Mouse (Mus musculus) small intestine, adult 2 months (tissue): Measurements from ENCODE around the gene Timp2. TPM values are rescaled to one million over a fixed set of nuclear protein-coding genes. Genes with fewer than 3 reads are reported as not detected.

Source experiments
- H3K27ac ChIP-seq: fragments of 200-500 bp; 2 replicates; pipeline ENCODE4 v1.5.1; 2012; ENCODE audit warnings: low read depth, low read length, control low read depth, inconsistent platforms; ENCODE audit not compliant: insufficient read depth
- H3K27me3 ChIP-seq: fragments of 200-500 bp; 2 replicates; pipeline ENCODE4 v1.6.1; 2012; ENCODE audit warnings: mild to moderate bottlenecking, moderate library complexity, low read length, inconsistent platforms; ENCODE audit not compliant: control insufficient read depth, insufficient read depth
- H3K36me3 ChIP-seq: fragments of 200-500 bp; 2 replicates; pipeline ENCODE4 v1.6.1; 2012; ENCODE audit warnings: mild to moderate bottlenecking, low read length, control low read depth, inconsistent platforms; ENCODE audit not compliant: control insufficient read depth, insufficient read depth
- H3K4me1 ChIP-seq: fragments of 200-500 bp; 2 replicates; pipeline ENCODE4 v1.6.1; 2012; ENCODE audit warnings: low read length, inconsistent platforms, mixed read lengths; ENCODE audit not compliant: control insufficient read depth, insufficient read depth, insufficient read length
- H3K4me3 ChIP-seq: fragments of 200-500 bp; 2 replicates; pipeline ENCODE4 v1.5.1; 2012; ENCODE audit warnings: low read depth, mild to moderate bottlenecking, control low read depth, inconsistent platforms, low read length, moderate library complexity
- CTCF ChIP-seq: fragments of 200-500 bp; IDR thresholded peaks from 2 replicates; pipeline ENCODE4 v1.5.1; 2012; ENCODE audit warnings: low read depth, mild to moderate bottlenecking, control low read depth, inconsistent platforms, low read length, moderate library complexity, mixed read lengths; ENCODE audit not compliant: insufficient replicate concordance, insufficient read length; ENCODE audit errors: extremely low read depth
- POLR2A ChIP-seq: fragments of 200-500 bp; IDR thresholded peaks from 2 replicates; pipeline ENCODE4 v1.6.1; 2012; ENCODE audit warnings: low read depth, mild to moderate bottlenecking, control low read depth, inconsistent platforms, low read length, moderate library complexity
- WGBS: fragments of 180-500 bp; shearing (Covaris S2); methylation state at CpG from one replicate; pipeline ENCODE4 v1.1.7; 2018; 5-methylcytosine and 5-hydroxymethylcytosine counted together
- polyA plus RNA-seq: library from polyadenylated mRNA; depleted of rRNA; stranded (reverse); fragments of >200 nt; gene quantifications from 2 replicates; pipeline ENCODE4 v1.2.3, GENCODE M21; 2012

The Timp2 gene
- polyA plus RNA-seq, 1 experiment, result 27.7 TPM

- H3K27ac ChIP-seq, result no peak overlapping the region
Observed at GRCm38 (mm10) chr11:118360907-118361341, 5.4 kb upstream of the Timp2 start.

GRCm38 (mm10) chr11:118360491-118360890 lies 5.0 kb upstream of the Timp2 start:
- H3K27ac ChIP-seq, result no peak overlapping the region
- H3K4me3 ChIP-seq, result no peak overlapping the region
- TF ChIP-seq CTCF, result no peak
- TF ChIP-seq POLR2A, result no peak
- H3K27me3 ChIP-seq, result no peaks in the 10 kb centered on the region
- peaks cover 14% of the 10 kb centered on the region for H3K4me1 ChIP-seq
- no peaks in the 10 kb centered on the region for H3K36me3 ChIP-seq
- 41% methylated on average over 7 of the region's 7 CpGs for WGBS

More at GRCm38 (mm10) chr11:118360907-118361341, 5.4 kb upstream of the Timp2 start:
- Histone ChIP-seq H3K4me1 (peaks cover 13% of the 10 kb centered on the region; the same call in 1 of the 2 replicates), H3K36me3 (no peaks in the 10 kb centered on the region), H3K27me3 (no peaks in the 10 kb centered on the region), H3K4me3 (no peak overlapping the region)
- TF ChIP-seq CTCF, result no peak
- no peak for TF ChIP-seq POLR2A
- 42% methylated on average over 10 of the region's 10 CpGs for WGBS

- peaks cover 9% of the 10 kb centered on the region; the same call in 1 of the 2 replicates for H3K27me3 ChIP-seq
- peaks cover 3% of the 10 kb centered on the region for H3K4me1 ChIP-seq
- H3K4me3 ChIP-seq, result peak overlapping the region; percentile 76
- peak overlapping the region; percentile 38 for H3K27ac ChIP-seq
- under 1% methylated on average over 43 of the region's 43 CpGs for WGBS
- no peaks in the 10 kb centered on the region for H3K36me3 ChIP-seq
- TF ChIP-seq POLR2A (peak; percentile 48), CTCF (0 out of 2 replicates have a peak, but pooled peaks have one; percentile 30)
Observed at GRCm38 (mm10) chr11:118355205-118355604, 335 bp downstream of the Timp2 start.

- peak overlapping the region; percentile 76 for H3K4me3 ChIP-seq
- TF ChIP-seq POLR2A (no peak), CTCF (no peak)
- peak overlapping the region; percentile 38 for H3K27ac ChIP-seq
- WGBS, result under 1% methylated on average over 46 of the region's 47 CpGs
- H3K36me3 ChIP-seq, result no peaks in the 10 kb centered on the region
- H3K4me1 ChIP-seq, result peaks cover 3% of the 10 kb centered on the region
- peaks cover 9% of the 10 kb centered on the region; the same call in 1 of the 2 replicates for H3K27me3 ChIP-seq
Observed at GRCm38 (mm10) chr11:118354636-118355191, 826 bp downstream of the Timp2 start.

- Histone ChIP-seq H3K4me1 (peaks cover 6% of the 10 kb centered on the region; the same call in 1 of the 2 replicates), H3K27ac (peak overlapping the region; percentile 42; the same call in 1 of the 2 replicates), H3K36me3 (no peaks in the 10 kb centered on the region), H3K4me3 (no peak overlapping the region), H3K27me3 (peaks cover 3% of the 10 kb centered on the region; the same call in 1 of the 2 replicates)
- 82% methylated on average over 5 of the region's 5 CpGs for WGBS
- no peak for TF ChIP-seq POLR2A
- no peak for TF ChIP-seq CTCF
Observed at GRCm38 (mm10) chr11:118349494-118349893, 6.0 kb downstream of the Timp2 start.

GRCm38 (mm10) chr11:118348877-118349276 lies 6.7 kb downstream of the Timp2 start:
- peaks cover 6% of the 10 kb centered on the region; the same call in 1 of the 2 replicates for H3K4me1 ChIP-seq

GRCm38 (mm10) chr11:118348419-118348818 lies 7.1 kb downstream of the Timp2 start:
- peaks cover 6% of the 10 kb centered on the region; the same call in 1 of the 2 replicates for H3K4me1 ChIP-seq
- WGBS, result 34% methylated on average over 3 of the region's 3 CpGs
- peak overlapping the region; percentile 8; the same call in 1 of the 2 replicates for H3K27ac ChIP-seq

More at GRCm38 (mm10) chr11:118348877-118349276, 6.7 kb downstream of the Timp2 start:
- no peak overlapping the region for H3K4me3 ChIP-seq
- 51% methylated on average over 5 of the region's 5 CpGs for WGBS
- no peaks in the 10 kb centered on the region for H3K36me3 ChIP-seq
- no peak for TF ChIP-seq POLR2A
- TF ChIP-seq CTCF, result no peak
- H3K27ac ChIP-seq, result peak overlapping the region; percentile 42
- no peaks in the 10 kb centered on the region; the same call in 1 of the 2 replicates for H3K27me3 ChIP-seq

More at GRCm38 (mm10) chr11:118348419-118348818, 7.1 kb downstream of the Timp2 start:
- H3K36me3 ChIP-seq, result no peaks in the 10 kb centered on the region
- TF ChIP-seq CTCF (no peak), POLR2A (no peak)
- no peaks in the 10 kb centered on the region for H3K27me3 ChIP-seq
- H3K4me3 ChIP-seq, result no peak overlapping the region
